Mouse (Mus musculus) E14TG2a.4 (cell line): Measurements from ENCODE around the gene Cdk2ap2.

Experiments
- H3K27me3 ChIP-seq: 2 replicates; pipeline ENCODE4 v1.6.1; 2014; ENCODE audit warnings: low read length, control low read depth; ENCODE audit not compliant: insufficient read depth
- H3K36me3 ChIP-seq: 2 replicates; pipeline ENCODE4 v1.6.1; 2014; ENCODE audit warnings: low read length, control low read depth; ENCODE audit not compliant: insufficient read depth
- H3K4me1 ChIP-seq: replicated peaks from 2 replicates; pipeline ENCODE4 v1.6.1; 2014; ENCODE audit warnings: low read depth, low read length, control low read depth
- H3K4me3 ChIP-seq: replicated peaks from 2 replicates; pipeline ENCODE4 v1.5.1; 2014; ENCODE audit warnings: mild to moderate bottlenecking, low read length
- H3K9me3 ChIP-seq: 2 replicates; pipeline ENCODE4 v1.6.1; 2014; ENCODE audit warnings: low read length, control low read depth
- CTCF ChIP-seq: conservative IDR thresholded peaks from 2 replicates; pipeline ENCODE4 v1.5.1; 2014; ENCODE audit warnings: low read length
- NANOG ChIP-seq: IDR thresholded peaks from 2 replicates; pipeline ENCODE4 v1.6.1; 2014; ENCODE audit warnings: borderline replicate concordance, low read length, mixed read lengths
- POU5F1 ChIP-seq: IDR thresholded peaks from 2 replicates; pipeline ENCODE4 v1.6.1; 2014; ENCODE audit warnings: low read length, borderline replicate concordance

Gene Cdk2ap2

DNA sequence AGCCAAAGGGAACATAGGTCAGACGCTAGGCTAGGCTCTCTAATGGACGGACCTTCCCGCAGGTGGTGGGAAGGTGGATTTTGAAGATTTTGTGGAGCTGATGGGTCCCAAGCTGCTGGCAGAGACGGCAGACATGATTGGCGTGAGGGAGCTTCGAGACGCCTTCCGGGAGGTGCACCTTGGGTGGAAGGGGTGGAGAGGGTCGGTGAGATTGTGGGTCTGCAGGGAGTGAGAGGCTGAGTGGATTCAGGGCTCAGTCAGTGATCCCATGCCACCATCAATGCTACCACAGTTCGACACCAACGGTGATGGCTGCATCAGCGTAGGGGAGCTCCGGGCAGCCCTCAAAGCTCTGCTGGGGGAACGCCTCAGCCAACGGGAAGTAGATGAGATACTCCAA is 10.8 kb upstream of the Cdk2ap2 start:
- peaks cover 17% of the 10 kb centered on the region for H3K27me3 ChIP-seq
- no peak for TF ChIP-seq CTCF
- TF ChIP-seq NANOG = no peak
- TF ChIP-seq POU5F1 = no peak
- H3K36me3 ChIP-seq = no peaks in the 10 kb centered on the region
- no peaks in the 10 kb centered on the region for H3K9me3 ChIP-seq
- H3K4me3 ChIP-seq = no peak overlapping the region
- H3K4me1 ChIP-seq = peaks cover 38% of the 10 kb centered on the region

DNA sequence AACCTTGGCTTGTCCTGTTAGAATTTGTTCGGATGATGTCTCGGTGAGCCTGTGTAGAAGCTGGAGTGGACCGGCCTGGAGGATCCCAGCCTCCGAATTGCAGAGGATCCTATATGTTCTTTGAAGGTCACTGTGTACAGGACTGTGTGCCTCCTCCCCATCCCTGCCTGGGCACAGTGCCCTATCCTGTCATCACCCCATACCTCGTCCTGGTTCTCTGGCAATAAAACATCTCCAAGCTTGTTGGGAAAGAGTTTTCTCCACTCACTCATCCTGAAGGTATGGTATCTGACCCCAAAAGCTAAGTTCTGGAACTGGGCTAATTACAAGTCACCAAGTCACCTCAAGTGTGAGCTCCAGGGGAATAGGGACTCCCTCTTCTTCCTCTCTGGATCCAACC is 9.9 kb upstream of the Cdk2ap2 start:
- Histone ChIP-seq H3K4me3 (no peak overlapping the region), H3K27me3 (peaks cover 10% of the 10 kb centered on the region), H3K36me3 (no peaks in the 10 kb centered on the region), H3K4me1 (peaks cover 38% of the 10 kb centered on the region), H3K9me3 (no peaks in the 10 kb centered on the region)
- TF ChIP-seq NANOG = no peak
- no peak for TF ChIP-seq POU5F1
- no peak for TF ChIP-seq CTCF

DNA sequence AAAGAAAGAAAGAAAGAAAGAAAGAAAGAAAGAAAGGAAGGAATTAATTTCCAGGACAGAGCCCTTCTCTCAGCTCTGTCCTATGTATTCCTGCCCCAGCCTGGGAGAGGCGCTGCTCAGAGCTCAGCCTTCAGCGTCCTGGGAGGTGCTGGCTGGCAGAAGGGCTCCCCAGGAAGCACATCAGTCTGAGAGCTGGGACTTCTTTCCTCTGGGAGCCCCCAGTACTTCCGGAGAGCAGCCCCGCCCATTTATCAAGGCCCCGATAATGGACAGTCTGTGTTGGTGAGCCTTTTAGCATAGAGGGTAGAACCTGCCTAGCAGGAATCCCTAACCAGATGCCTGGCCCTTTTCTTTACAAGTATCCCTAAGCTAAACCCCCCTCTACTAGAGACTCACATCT is 8.8 kb upstream of the Cdk2ap2 start:
- H3K4me1 ChIP-seq = peaks cover 31% of the 10 kb centered on the region
- TF ChIP-seq CTCF = no peak
- no peak for TF ChIP-seq NANOG
- no peak for TF ChIP-seq POU5F1
- no peaks in the 10 kb centered on the region for H3K9me3 ChIP-seq

DNA sequence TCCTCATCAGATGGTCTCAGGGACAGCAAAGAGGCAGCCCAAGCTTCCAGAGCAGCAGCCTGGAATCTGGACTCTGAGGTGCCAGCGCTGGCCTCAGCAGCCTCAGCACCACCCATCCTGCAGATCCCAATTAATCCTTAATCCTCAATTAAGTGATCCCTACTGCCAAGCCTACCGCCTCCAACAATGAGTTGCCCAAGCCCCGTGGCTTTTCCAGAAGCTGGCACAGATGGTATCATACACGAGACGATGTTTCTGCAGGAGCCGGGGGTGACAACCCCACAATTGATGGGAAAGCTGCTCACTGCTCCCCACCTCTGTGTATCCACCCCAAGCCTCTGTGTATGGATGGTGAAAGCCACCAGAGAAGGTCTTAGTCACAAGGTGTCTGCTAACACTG is 7.9 kb upstream of the Cdk2ap2 start:
- Histone ChIP-seq H3K4me3 (no peak overlapping the region), H3K36me3 (no peaks in the 10 kb centered on the region), H3K4me1 (peaks cover 29% of the 10 kb centered on the region), H3K27me3 (peaks cover 6% of the 10 kb centered on the region), H3K9me3 (no peaks in the 10 kb centered on the region)
- TF ChIP-seq POU5F1 = no peak
- no peak for TF ChIP-seq NANOG
- no peak for TF ChIP-seq CTCF

More for the DNA sequence above, 8.8 kb upstream of the Cdk2ap2 start:
- Histone ChIP-seq H3K36me3 (no peaks in the 10 kb centered on the region), H3K4me3 (no peak overlapping the region), H3K27me3 (peaks cover 10% of the 10 kb centered on the region)

DNA sequence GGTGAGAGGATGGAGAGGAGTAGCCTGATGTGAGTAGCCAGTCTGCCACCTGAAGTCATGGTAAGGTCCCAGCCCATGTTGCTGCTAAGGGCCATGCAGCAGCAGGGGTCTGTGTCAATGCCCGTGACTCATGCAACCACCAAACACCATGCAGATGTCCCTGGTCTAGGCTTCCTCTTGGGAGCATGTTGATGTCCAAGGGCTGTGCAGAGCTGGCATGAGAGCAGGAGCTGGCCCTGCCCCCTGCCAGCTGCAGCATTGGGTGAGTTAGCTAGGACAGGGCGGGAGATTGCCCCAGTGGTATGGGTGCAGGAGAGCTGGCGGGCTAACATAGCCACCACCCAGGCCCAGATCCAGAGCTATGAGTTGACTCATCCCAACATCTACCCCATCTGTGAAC is 6.5 kb upstream of the Cdk2ap2 start:
- Histone ChIP-seq H3K36me3 (no peaks in the 10 kb centered on the region), H3K27me3 (peaks cover 6% of the 10 kb centered on the region; the same call in 1 of the 2 replicates), H3K4me1 (peaks cover 35% of the 10 kb centered on the region), H3K9me3 (no peaks in the 10 kb centered on the region), H3K4me3 (no peak overlapping the region)
- TF ChIP-seq CTCF = no peak
- TF ChIP-seq POU5F1 = no peak
- TF ChIP-seq NANOG = no peak

DNA sequence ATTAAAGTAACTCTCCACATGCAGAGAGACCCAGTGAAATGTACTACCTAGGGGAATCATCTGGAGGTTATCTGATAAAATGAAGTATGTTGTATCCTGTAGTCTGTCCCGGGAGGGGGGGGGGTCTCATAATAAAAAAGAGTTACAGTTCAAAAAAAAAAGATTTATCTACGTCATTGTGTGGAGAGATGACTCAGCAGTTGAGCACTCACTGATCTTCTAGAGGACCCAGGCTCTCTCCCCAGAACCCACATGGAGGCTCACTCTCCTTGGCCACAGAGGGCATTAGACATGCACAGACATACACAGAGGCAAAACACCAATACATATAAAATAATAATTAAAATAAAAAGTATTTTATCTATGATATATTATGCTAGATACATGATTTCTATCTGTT is 5.6 kb upstream of the Cdk2ap2 start:
- no peaks in the 10 kb centered on the region for H3K36me3 ChIP-seq
- peaks cover 45% of the 10 kb centered on the region for H3K4me1 ChIP-seq
- no peak overlapping the region for H3K4me3 ChIP-seq
- H3K27me3 ChIP-seq = no peaks in the 10 kb centered on the region
- H3K9me3 ChIP-seq = no peaks in the 10 kb centered on the region
- TF ChIP-seq POU5F1 (no peak), CTCF (no peak), NANOG (no peak)

DNA sequence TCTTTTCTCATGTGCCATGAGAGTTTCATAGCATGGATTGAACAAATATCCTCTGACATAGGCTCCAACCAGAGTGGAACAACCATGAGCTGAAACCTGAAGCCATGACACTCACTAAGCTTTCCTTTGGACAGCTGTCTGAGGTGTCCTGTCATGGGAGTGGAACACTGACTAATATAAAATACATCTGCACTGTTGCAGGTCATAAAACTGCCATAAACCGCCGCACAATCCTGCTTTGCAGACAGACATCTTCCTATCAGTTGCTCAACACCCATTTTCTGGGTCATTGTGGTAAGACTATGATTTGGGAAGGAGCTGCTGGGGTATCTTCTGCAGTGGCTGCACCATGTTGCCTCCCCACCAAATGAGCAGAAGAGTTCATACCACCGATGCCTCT is 4.2 kb upstream of the Cdk2ap2 start:
- Histone ChIP-seq H3K4me3 (no peak overlapping the region), H3K9me3 (no peaks in the 10 kb centered on the region), H3K27me3 (no peaks in the 10 kb centered on the region), H3K36me3 (no peaks in the 10 kb centered on the region; the same call in 1 of the 2 replicates), H3K4me1 (peaks cover 47% of the 10 kb centered on the region)
- TF ChIP-seq NANOG = no peak
- TF ChIP-seq POU5F1 = no peak
- TF ChIP-seq CTCF = no peak

DNA sequence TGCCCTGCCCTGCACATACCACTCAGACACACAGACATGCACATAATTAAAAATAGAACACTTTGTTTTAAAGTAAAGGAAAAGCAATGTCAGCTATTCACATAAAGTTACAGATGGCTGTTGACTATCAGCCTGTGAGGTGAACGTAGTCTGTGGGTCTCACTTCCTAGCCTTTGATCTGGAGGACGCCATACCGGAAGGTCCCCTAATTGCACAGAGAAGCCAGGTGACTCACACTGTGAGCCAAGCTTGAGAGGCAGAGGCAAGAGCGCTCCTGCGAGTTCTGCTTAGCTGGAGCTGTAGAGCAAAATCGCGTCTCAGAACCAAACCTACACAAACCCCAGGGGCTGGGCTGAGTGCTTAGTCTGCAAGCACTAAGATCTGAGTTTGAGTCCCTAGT is 3.2 kb upstream of the Cdk2ap2 start:
- TF ChIP-seq NANOG (no peak), CTCF (no peak), POU5F1 (no peak)
- H3K9me3 ChIP-seq = no peaks in the 10 kb centered on the region
- H3K27me3 ChIP-seq = no peaks in the 10 kb centered on the region
- H3K4me3 ChIP-seq = no peak overlapping the region
- peaks cover 10% of the 10 kb centered on the region for H3K36me3 ChIP-seq
- H3K4me1 ChIP-seq = peaks cover 50% of the 10 kb centered on the region

DNA sequence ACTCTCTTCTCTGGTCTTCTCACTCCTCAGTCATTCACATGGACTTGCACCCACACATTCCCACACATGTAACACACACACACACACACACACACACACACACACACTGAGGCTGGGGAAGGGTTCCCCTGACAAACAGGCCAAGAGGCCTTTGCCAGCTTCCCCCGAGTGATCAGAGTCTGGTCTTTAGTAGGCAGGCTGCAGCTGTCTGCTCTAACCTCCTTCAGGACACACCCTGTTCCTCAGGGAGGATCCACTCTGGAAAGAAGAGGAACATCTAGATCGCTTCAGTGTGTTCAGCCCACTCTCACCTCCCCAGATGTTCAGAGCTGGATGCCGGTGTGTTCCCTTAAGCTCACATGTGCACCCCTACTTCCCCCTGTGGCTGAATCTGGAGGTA is 2.6 kb upstream of the Cdk2ap2 start:
- H3K4me1 ChIP-seq = peaks cover 54% of the 10 kb centered on the region
- H3K4me3 ChIP-seq = no peak overlapping the region
- TF ChIP-seq CTCF (no peak), POU5F1 (no peak), NANOG (no peak)
- no peaks in the 10 kb centered on the region for H3K9me3 ChIP-seq
- no peaks in the 10 kb centered on the region for H3K27me3 ChIP-seq
- peaks cover 11% of the 10 kb centered on the region for H3K36me3 ChIP-seq
